Mouse (Mus musculus) MEL (cell line): ENCODE measurements around the gene Man1c1.

ENCODE experiments used
- CTCF ChIP-seq, 3 experiments: IDR thresholded peaks in 2 of 3; conservative IDR thresholded peaks in 1 of 3; 2 replicates each; pipeline ENCODE4 v1.5.1; 2011 to 2012; ENCODE audit warnings: low read length in 3 of 3, low read depth in 2 of 3, mild to moderate bottlenecking in 2 of 3, improper control_type of control experiment in 1 of 3, inconsistent platforms in 1 of 3, mixed read lengths in 1 of 3, moderate library complexity in 1 of 3; ENCODE audit not compliant: control insufficient read depth in 1 of 3, insufficient read depth in 1 of 3, poor library complexity in 1 of 3, severe bottlenecking in 1 of 3
- ELF1 ChIP-seq: IDR thresholded peaks from 2 replicates; pipeline ENCODE4 v1.6.1; 2014; ENCODE audit warnings: low read depth, mild to moderate bottlenecking, inconsistent platforms, low read length, improper control_type of control experiment, moderate library complexity
- EP300 ChIP-seq, 2 experiments: IDR thresholded peaks; 2 replicates each; pipeline ENCODE4 v1.6.1; 2011; ENCODE audit warnings: improper control_type of control experiment in 2 of 2, low read length in 2 of 2, low read depth in 1 of 2, mild to moderate bottlenecking in 1 of 2
- GABPA ChIP-seq: IDR thresholded peaks from 2 replicates; pipeline ENCODE4 v1.6.1; 2012; ENCODE audit warnings: low read depth, mild to moderate bottlenecking, inconsistent platforms, low read length, improper control_type of control experiment, moderate library complexity
- HCFC1 ChIP-seq: IDR thresholded peaks from 2 replicates; pipeline ENCODE4 v1.6.1; 2012; ENCODE audit warnings: low read depth, mild to moderate bottlenecking, inconsistent platforms, low read length, improper control_type of control experiment, moderate library complexity
- MAX ChIP-seq: IDR thresholded peaks from 2 replicates; pipeline ENCODE4 v1.6.1; 2011; ENCODE audit warnings: low read length, improper control_type of control experiment
- MYC ChIP-seq: IDR thresholded peaks from 2 replicates; pipeline ENCODE4 v1.6.1; 2011; ENCODE audit warnings: low read depth, mild to moderate bottlenecking, low read length, improper control_type of control experiment, moderate library complexity
- POLR2A ChIP-seq, 2 experiments: IDR thresholded peaks; 2 replicates each; pipeline ENCODE4 v1.6.1; 2011 to 2012; ENCODE audit warnings: low read length in 2 of 2, mild to moderate bottlenecking in 2 of 2, control low read depth in 1 of 2, improper control_type of control experiment in 1 of 2, low read depth in 1 of 2, moderate library complexity in 1 of 2; ENCODE audit not compliant: control insufficient read depth in 1 of 2, insufficient read depth in 1 of 2, poor library complexity in 1 of 2
- SIN3A ChIP-seq: IDR thresholded peaks from 2 replicates; pipeline ENCODE4 v1.6.1; 2012; ENCODE audit warnings: low read length, improper control_type of control experiment, inconsistent platforms
- TBP ChIP-seq: IDR thresholded peaks from 2 replicates; pipeline ENCODE4 v1.8.0; 2011; ENCODE audit warnings: low read depth, low read length, improper control_type of control experiment
- ZC3H11A ChIP-seq: IDR thresholded peaks from 2 replicates; pipeline ENCODE4 v1.6.1; 2012; ENCODE audit warnings: low read depth, mild to moderate bottlenecking, inconsistent platforms, low read length, improper control_type of control experiment

GRCm38 (mm10) chr4:134693202-134693940 lies 10.7 kb downstream of the Man1c1 start:
- TF ChIP-seq TBP (no peak), EP300 (IDR thresholded peaks at IDR 0.05; ENCODE audit: low read depth in 1 of 2, low read length in 2 of 2) (no peak), CTCF (IDR thresholded peaks at IDR 0.05 in 2 of 3, conservative IDR thresholded peaks at IDR 0.05 in 1 of 3; ENCODE audit: control insufficient read depth in 1 of 3, insufficient read depth in 1 of 3, low read depth in 2 of 3, low read length in 3 of 3, poor library complexity in 1 of 3, severe bottlenecking in 1 of 3) (no peak), MAX (no peak), ELF1 (no peak), SIN3A (no peak), MYC (no peak), ZC3H11A (no peak), POLR2A (IDR thresholded peaks at IDR 0.05; ENCODE audit: control insufficient read depth in 1 of 2, insufficient read depth in 1 of 2, low read depth in 1 of 2, low read length in 2 of 2, poor library complexity in 1 of 2) (no peak), HCFC1 (no peak), GABPA (no peak)
